Mouse (Mus musculus) hematopoietic stem cell, adult 5-6 weeks (primary cell): Measurements from ENCODE around the gene Vmn1r83. TPM values are rescaled to one million over a fixed set of nuclear protein-coding genes. Genes with fewer than 3 reads are reported as not detected.

Experiments
- ATAC-seq, 2 experiments: fragments of 125-278 bp in 1 of 2; replicated peaks in 1 of 2; 2 replicates each; pipeline ENCODE4 v1.8.0; 2016 to 2017; ENCODE audit warnings: inconsistent platforms in 2 of 2, mild to moderate bottlenecking in 2 of 2, moderate number of reproducible peaks in 2 of 2, low read depth in 1 of 2, moderate TSS enrichment in 1 of 2; ENCODE audit not compliant: low FRiP score in 2 of 2, poor library complexity in 2 of 2, severe bottlenecking in 2 of 2, insufficient read depth in 1 of 2, low TSS enrichment in 1 of 2
- total RNA-seq: library from RNA; stranded (forward); fragments of 172-1452, 232-1000 nt; gene quantifications from 2 replicates; pipeline ENCODE4 v1.2.3, GENCODE M21; 2017

Vmn1r83 gene
- total RNA-seq: not detected in 2 replicates

DNA sequence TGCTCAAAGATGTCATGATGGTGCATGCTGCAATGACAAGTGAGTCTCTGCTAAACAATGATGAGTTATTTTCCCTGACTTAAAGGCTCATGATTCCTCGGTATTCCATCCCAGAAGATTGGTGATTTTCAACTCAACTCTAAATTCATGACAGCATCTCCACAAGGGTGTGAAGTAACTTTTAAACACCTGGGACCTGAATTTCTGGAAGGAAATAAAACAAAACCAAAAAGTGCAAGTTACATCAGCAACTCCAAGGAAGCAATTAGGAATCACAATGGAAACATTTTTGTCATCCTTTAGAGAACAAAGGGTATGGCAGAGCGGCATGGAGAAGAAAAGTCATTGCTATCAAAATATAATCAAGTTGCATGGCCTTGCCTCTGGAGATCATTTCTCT lies at the start of gene Vmn1r83:
Gene Vmn1r83, minus strand, starts transcription at position 101 of the 400 bp plus-strand sequence.
- ATAC-seq: no peak

DNA sequence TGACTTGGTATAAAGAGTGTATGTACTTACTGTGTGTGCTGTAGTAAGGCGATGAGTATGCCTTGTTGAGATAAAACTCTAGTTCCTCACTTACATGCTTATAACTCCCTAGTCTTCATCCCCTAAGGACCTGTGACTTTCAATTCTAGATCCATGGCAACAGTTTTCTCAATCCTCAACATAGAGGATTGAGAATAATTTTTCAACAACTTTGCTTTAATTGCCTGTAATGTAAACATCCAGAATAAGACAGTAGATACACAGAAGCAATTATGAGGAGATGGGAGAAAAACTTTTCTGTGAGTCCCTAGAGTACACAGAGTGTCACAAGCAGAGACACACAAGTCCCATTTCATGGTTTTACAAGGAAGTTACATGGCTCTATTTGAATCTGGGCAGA lies 39.9 kb upstream of the Vmn1r83 start, which contains the start of gene Vmn1r84:
Gene Vmn1r84, minus strand, starts transcription at position 101 of the 400 bp plus-strand sequence.
- ATAC-seq: no peak

DNA sequence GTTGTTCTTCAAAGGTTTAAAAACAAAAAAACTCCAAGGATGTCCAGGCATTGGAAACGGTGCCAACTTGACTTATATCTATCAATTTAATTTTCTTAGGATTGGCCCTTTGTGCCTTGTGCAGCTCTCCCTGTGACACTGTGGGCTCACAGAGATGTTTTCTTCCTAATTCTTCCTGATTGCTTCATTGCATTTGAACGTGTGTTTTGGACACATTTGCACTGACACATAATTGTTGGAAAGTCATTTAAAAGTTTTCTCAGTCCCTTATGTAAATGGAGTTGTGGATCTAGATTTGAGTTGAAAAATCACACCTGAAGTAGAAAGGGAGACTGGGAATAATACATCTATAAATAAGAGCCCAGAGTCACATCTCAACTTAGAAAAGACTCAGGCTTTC lies 29.2 kb downstream of the Vmn1r83 start, which contains the start of gene Vmn1r82:
Gene Vmn1r82, plus strand, starts transcription at position 301 of the 400 bp plus-strand sequence.
- no peak for ATAC-seq

Other genes with a start within 250 kb of the Vmn1r83 start
- not detected in 2 replicates for gene Vmn1r78, start 179.2 kb downstream of the Vmn1r83 start, total RNA-seq
- not detected in 2 replicates for gene Vmn1r79, start 158.2 kb downstream of the Vmn1r83 start, total RNA-seq
- gene Vmn1r80, start 140.2 kb downstream of the Vmn1r83 start, total RNA-seq: not detected in 2 replicates
- gene Vmn1r81, start 61.2 kb downstream of the Vmn1r83 start, total RNA-seq: not detected in 2 replicates
- not detected in 2 replicates for gene Vmn1r82, start 29.1 kb downstream of the Vmn1r83 start, total RNA-seq
- gene Vmn1r84, start 39.8 kb upstream of the Vmn1r83 start, total RNA-seq: not detected in 2 replicates
- 6.6 and 8.4 TPM in 2 replicates for gene Zfp551, start 93.3 kb upstream of the Vmn1r83 start, total RNA-seq
- gene Zfp606, start 148.8 kb upstream of the Vmn1r83 start, total RNA-seq: 18.0 and 22.2 TPM in 2 replicates
- gene 2900092C05Rik, start 183.0 kb upstream of the Vmn1r83 start, total RNA-seq: not detected in 2 replicates